Mouse (Mus musculus) ES-E14 (cell line): Measurements from ENCODE around the gene 4932414N04Rik.

Source experiments
- CHD2 ChIP-seq: IDR thresholded peaks from 2 replicates; pipeline ENCODE4 v1.6.1; 2014; ENCODE audit warnings: mild to moderate bottlenecking, low read depth, low read length, inconsistent platforms
- HCFC1 ChIP-seq: IDR thresholded peaks from 2 replicates; pipeline ENCODE4 v1.6.1; 2012; ENCODE audit warnings: low read length, inconsistent platforms, borderline replicate concordance; ENCODE audit not compliant: insufficient read depth
- MAFK ChIP-seq: IDR thresholded peaks from 2 replicates; pipeline ENCODE4 v1.6.1; 2014; ENCODE audit warnings: mild to moderate bottlenecking, low read depth, low read length, inconsistent platforms; ENCODE audit not compliant: insufficient read depth
- ZC3H11A ChIP-seq: IDR thresholded peaks from 2 replicates; pipeline ENCODE4 v1.6.1; 2012; ENCODE audit warnings: low read depth, mild to moderate bottlenecking, inconsistent platforms, low read length, borderline replicate concordance
- ZNF384 ChIP-seq: IDR thresholded peaks from 2 replicates; pipeline ENCODE4 v1.6.1; 2012; ENCODE audit warnings: low read depth, low read length, inconsistent platforms

DNA sequence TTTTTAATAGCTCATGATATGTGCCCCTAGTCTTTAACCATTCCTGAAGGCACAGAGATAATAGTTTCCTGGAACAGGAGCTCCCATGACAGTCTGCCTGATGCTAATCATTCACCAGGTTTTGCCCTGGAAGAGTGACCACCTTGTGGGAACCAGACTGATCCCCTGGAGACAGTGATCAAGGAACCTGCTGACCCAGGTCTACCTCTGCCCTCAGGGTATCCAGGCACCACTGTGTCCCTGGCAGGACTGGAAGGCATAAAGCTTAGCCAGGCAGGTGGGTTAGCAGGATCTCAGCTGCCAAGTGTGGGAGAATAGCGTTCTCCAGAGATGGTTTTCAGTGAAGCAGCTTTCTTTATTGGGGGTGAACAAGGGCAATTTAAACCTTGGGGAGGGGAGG lies 109.1 kb downstream of the 4932414N04Rik start:
- TF ChIP-seq ZNF384 (no peak), MAFK (no peak), CHD2 (no peak), HCFC1 (no peak), ZC3H11A (no peak)
